Mouse (Mus musculus): ENCODE data around the gene Npat.
A peak's percentile ranks its signal among the peaks of the same experiment; 100 is the strongest.

Npat gene

GRCm38 (mm10) chr9:53609968-53610781 is 73.3 kb downstream of the Npat start, which contains the start of gene Acat1:
TSS of gene Acat1 (minus strand) at chr9:53610382.
- peak; percentile 92 for DNase-seq (ENCODE audit: low read depth)

GRCm38 (mm10) chr9:53614286-53614685 is 77.4 kb downstream of the Npat start:
- DNase-seq (ENCODE audit: low read depth): no peak

GRCm38 (mm10) chr9:53615246-53615645 is 78.4 kb downstream of the Npat start:
- DNase-seq (ENCODE audit: low read depth): no peak

Data from induced T-regulatory cell, adult 2 months (primary cell).